Mouse (Mus musculus): ENCODE data around the gene Acadl. TPM values are rescaled to one million over a fixed set of nuclear protein-coding genes. Genes with fewer than 3 reads are reported as not detected.

The Acadl gene
- polyA plus RNA-seq, 1 experiment from 2014 or later, result 60.4 TPM

GRCm38 (mm10) chr1:66838184-66839042, 24.7 kb downstream of the Acadl start:
- ATAC-seq (ENCODE audit: low FRiP score, low read depth), result no peak
- Histone ChIP-seq H3K36me3 (no peaks in the 10 kb centered on the region; the same call in 1 of the 2 replicates), H3K9me3 (no peaks in the 10 kb centered on the region), H3K27ac (no peak overlapping the region), H3K4me3 (no peak overlapping the region), H3K9ac (no peak overlapping the region), H3K4me1 (no peaks in the 10 kb centered on the region), H3K27me3 (replicated peaks) (no peaks in the 10 kb centered on the region), H3K4me2 (replicated peaks) (no peak overlapping the region)
- 58% methylated on average over 16 of the region's 16 CpGs for WGBS

DNA sequence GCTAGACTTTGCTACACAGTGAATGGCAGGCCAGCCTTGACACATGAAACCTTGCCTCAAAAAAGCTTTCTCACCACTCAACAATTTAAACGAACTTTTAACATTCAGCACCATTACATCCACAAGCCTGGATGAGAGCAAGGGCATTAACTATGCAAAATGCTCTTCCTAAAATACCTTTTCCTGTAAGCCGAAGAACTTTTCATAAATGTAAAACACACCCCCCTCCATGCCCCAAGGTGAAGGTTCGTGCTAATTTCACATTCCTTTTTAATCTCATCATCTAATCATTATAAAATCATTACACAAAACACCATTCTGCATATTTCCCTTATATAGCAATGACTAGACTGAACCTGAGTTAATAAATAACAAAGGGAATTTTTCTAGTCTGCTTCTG, 25.9 kb downstream of the Acadl start:
- H3K27me3 ChIP-seq (replicated peaks), result no peaks in the 10 kb centered on the region
- H3K4me3 ChIP-seq, result no peak overlapping the region
- ATAC-seq (ENCODE audit: low FRiP score, low read depth), result no peak
- H3K4me1 ChIP-seq, result no peaks in the 10 kb centered on the region
- no peak overlapping the region for H3K4me2 ChIP-seq (replicated peaks)
- H3K9me3 ChIP-seq, result no peaks in the 10 kb centered on the region
- no peaks in the 10 kb centered on the region; the same call in 1 of the 2 replicates for H3K36me3 ChIP-seq
- H3K9ac ChIP-seq, result no peak overlapping the region
- 89% methylated on average over 3 of the region's 3 CpGs for WGBS
- no peak overlapping the region for H3K27ac ChIP-seq

DNA sequence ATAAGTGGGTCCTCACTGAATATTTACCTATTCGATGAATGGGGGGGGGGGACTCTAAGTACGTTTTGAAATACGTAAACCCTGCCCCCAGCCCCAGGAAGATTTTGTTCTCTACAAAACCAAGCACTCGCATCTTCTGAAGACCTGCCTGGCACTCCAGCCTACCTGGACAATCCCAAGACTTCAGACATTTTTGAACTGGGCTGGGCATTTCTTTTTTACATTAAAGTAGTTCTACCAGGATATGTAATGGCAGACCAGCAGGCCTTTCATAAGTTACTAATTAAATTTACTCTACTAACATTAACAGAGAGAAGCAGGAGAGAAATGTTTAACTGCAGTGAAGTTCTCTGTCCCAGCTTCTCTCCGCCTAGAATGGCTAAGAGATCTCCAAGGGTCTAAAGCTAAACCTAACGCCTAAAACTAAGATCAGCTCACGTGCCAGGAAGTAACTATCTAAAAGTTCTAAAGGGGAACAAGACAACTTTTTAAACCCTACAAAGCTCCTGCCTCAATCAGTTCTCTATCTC, 30.4 kb downstream of the Acadl start:
- WGBS, result 90% methylated on average over 7 of the region's 7 CpGs
- no peak for ATAC-seq (ENCODE audit: low FRiP score, low read depth)
- H3K36me3 ChIP-seq, result no peaks in the 10 kb centered on the region; the same call in 1 of the 2 replicates
- no peaks in the 10 kb centered on the region for H3K9me3 ChIP-seq
- H3K27ac ChIP-seq, result no peak overlapping the region
- H3K9ac ChIP-seq, result no peak overlapping the region
- no peaks in the 10 kb centered on the region for H3K4me1 ChIP-seq
- H3K4me2 ChIP-seq (replicated peaks), result no peak overlapping the region
- H3K4me3 ChIP-seq, result no peak overlapping the region
- no peaks in the 10 kb centered on the region for H3K27me3 ChIP-seq (replicated peaks)

DNA sequence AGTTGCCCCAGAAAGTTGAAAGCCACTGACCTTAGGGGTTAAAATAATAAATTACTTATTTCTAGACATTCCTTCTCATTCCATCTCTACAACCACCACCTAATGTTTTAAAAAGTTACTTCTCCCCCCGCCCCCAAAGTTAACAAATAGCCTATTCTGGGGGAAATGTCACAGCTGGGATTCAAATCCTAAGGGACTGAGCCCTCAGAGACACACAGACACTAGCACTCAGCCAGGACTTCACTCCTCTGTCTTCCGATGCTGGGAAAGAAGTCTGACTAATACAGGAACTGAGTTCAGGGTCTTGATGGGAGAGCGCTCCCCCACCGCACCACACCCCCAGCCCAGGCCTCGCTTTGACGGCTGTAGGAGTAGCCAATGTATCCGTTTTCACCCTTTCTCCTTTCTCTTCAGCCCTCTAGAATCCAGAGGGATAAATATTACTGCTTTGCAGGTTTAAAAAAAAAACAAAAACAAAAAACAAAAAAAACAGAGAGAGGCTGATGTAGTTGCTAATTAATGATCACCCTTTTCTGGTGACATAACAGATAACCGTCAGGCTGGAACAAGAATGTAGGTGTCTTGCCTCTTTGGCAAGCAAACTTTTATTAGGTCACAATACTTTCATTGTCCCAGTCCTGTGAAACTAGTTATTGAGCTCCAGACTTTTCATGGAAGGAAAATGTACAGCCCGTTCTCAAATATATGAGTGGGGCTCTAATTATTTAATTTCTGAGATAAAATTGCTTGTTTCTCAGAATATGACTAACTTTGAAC, 31.1 kb downstream of the Acadl start:
- Histone ChIP-seq H3K4me1 (no peaks in the 10 kb centered on the region), H3K4me2 (replicated peaks) (no peak overlapping the region), H3K36me3 (no peaks in the 10 kb centered on the region; the same call in 1 of the 2 replicates), H3K9me3 (no peaks in the 10 kb centered on the region), H3K27me3 (replicated peaks) (no peaks in the 10 kb centered on the region), H3K9ac (no peak overlapping the region), H3K4me3 (no peak overlapping the region), H3K27ac (no peak overlapping the region)
- 71% methylated on average over 9 of the region's 9 CpGs for WGBS
- ATAC-seq (ENCODE audit: low FRiP score, low read depth), result no peak

DNA sequence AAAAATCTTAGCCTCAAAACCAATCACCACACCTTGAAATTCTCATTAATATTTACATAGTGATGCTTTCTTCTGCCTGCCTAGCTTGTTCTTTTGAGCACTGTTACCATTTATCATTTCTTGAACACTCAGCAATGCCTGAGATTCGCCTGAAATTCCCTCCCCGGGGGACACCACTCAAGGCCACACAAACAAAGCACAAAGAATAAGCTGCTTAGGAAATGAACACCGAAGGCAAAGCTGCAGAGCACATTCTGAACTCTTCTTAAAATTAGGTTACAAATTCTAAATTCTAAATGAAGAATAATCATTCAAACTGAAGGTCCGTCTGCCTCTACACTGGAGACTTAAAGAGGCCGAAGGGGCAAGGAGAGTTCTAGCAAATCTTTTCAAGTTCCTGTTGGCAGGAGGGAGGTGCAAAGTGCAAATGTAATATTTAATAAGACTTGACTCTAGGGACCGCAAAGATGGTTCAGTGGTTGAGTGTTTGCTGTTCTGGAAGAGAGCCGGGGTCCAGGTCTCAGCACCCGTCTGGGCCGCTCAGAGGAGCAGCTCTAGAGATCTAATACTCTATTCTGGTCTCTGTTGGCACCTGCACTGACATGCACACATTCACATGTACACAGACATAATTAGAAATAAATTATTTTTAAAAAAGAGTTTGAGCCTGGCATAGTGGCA, 33.5 kb downstream of the Acadl start:
- H3K9me3 ChIP-seq, result no peaks in the 10 kb centered on the region
- no peaks in the 10 kb centered on the region for H3K27me3 ChIP-seq (replicated peaks)
- no peak overlapping the region for H3K9ac ChIP-seq
- H3K4me2 ChIP-seq (replicated peaks), result no peak overlapping the region
- no peaks in the 10 kb centered on the region for H3K36me3 ChIP-seq
- H3K4me3 ChIP-seq, result no peak overlapping the region
- no peaks in the 10 kb centered on the region for H3K4me1 ChIP-seq
- H3K27ac ChIP-seq, result no peak overlapping the region
- 78% methylated on average over 9 of the region's 9 CpGs for WGBS
- ATAC-seq (ENCODE audit: low FRiP score, low read depth), result no peak

GRCm38 (mm10) chr1:66821966-66822365, 41.1 kb downstream of the Acadl start:
- no peak for ATAC-seq (ENCODE audit: low FRiP score, low read depth)
- Histone ChIP-seq H3K9me3 (no peaks in the 10 kb centered on the region), H3K4me3 (no peak overlapping the region), H3K4me2 (replicated peaks) (no peak overlapping the region), H3K36me3 (no peaks in the 10 kb centered on the region), H3K9ac (no peak overlapping the region), H3K4me1 (peaks cover 4% of the 10 kb centered on the region; the same call in 1 of the 2 replicates), H3K27me3 (replicated peaks) (0 out of 2 replicates have a peak, but pooled peaks cover 2% of the 10 kb centered on the region), H3K27ac (no peak overlapping the region)
- WGBS, result 78% methylated on average over 9 of the region's 9 CpGs

DNA sequence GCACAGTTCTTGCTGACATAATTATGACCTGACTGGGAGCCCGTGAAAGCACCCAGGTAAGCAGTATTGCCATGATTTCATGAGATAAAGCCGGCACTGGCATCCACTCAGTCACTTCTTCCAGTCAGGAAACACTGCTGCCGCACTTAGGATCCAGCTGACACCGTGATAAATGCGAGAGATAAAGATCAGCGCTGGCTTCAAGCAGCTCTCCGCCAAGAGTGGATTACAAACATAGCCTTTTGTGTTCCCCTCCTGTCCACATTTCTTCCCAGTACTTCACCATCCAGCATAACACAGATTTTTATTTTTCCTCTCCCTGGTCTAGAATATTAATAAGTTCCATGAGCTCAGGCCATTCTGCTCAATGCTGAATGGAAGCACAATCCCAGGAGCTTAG, 42.8 kb downstream of the Acadl start:
- Histone ChIP-seq H3K4me3 (no peak overlapping the region), H3K4me2 (replicated peaks) (no peak overlapping the region), H3K36me3 (no peaks in the 10 kb centered on the region), H3K27ac (no peak overlapping the region), H3K27me3 (replicated peaks) (0 out of 2 replicates have a peak, but pooled peaks cover 2% of the 10 kb centered on the region), H3K9me3 (no peaks in the 10 kb centered on the region), H3K9ac (no peak overlapping the region), H3K4me1 (peaks cover 10% of the 10 kb centered on the region; the same call in 1 of the 2 replicates)
- WGBS, result 43% methylated on average over 7 of the region's 7 CpGs
- no peak for ATAC-seq (ENCODE audit: low FRiP score, low read depth)

DNA sequence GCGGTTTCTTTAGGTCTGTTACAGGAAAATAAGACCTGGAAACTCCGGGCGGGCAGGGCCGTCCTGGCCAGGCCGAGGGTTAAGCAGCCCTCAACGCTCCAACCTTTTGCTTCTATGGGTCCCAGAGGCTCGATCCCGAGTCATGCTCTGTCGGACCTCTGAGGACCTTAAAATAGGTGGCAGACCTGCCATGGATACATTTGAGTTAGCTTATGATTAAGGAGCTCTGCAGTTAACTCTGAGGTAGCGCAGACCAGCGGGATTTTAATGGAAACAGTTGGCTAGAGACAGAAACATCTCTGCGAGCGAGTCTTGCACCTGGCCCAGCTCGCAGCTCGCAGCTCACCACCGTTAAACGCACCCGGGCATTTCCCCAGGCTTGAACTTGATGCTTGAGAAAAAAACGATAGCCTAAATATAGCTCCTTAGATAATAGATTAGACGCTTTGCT, 45.2 kb downstream of the Acadl start:
- peak overlapping the region; percentile 75 for H3K4me2 ChIP-seq (replicated peaks)
- H3K9ac ChIP-seq, result peak overlapping the region; percentile 90
- H3K4me1 ChIP-seq, result peaks cover 17% of the 10 kb centered on the region
- peak; percentile 61 for ATAC-seq (ENCODE audit: low FRiP score, low read depth)
- no peaks in the 10 kb centered on the region for H3K9me3 ChIP-seq
- H3K27ac ChIP-seq, result peak overlapping the region; percentile 95; the same call in 1 of the 2 replicates
- H3K4me3 ChIP-seq, result peak overlapping the region; percentile 77
- 0 out of 2 replicates have a peak, but pooled peaks cover 2% of the 10 kb centered on the region for H3K27me3 ChIP-seq (replicated peaks)
- WGBS, result under 1% methylated on average over 20 of the region's 20 CpGs
- no peaks in the 10 kb centered on the region for H3K36me3 ChIP-seq

DNA sequence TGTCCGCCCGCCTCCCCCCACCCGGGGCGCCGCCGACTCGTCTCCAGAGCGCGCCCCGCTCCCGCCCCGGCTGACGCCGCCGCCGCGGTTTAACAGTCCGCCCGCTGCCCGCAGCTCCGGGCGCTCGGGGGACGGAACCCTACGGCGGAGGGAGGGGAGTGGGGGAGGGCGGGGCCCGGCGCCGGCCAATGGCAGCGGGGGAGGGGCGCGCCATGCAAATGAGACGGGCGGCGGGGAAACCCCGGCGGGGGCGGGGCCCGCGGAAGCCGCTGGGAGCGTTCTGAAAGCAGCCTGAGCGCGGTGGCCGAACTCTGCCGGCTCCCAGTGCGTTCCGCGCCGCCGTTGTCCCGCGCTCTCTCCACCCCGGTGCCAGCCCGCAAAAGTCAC, 45.6 kb downstream of the Acadl start, which contains the start of gene Kansl1l:
Gene Kansl1l, minus strand, starts transcription at position 110 of the 387 bp plus-strand sequence.
- ATAC-seq (ENCODE audit: low FRiP score, low read depth), result peak; percentile 85
- Histone ChIP-seq H3K9ac (peak within 1 kb of the TSS; percentile 90), H3K4me2 (replicated peaks) (peak within 1 kb of the TSS; percentile 75), H3K9me3 (no peaks in the 10 kb centered on the region), H3K27me3 (replicated peaks) (0 out of 2 replicates have a peak, but pooled peaks cover 2% of the 10 kb centered on the region), H3K4me3 (peak within 1 kb of the TSS; percentile 77), H3K36me3 (no peaks in the 10 kb centered on the region), H3K27ac (peak within 1 kb of the TSS; percentile 95), H3K4me1 (peaks cover 17% of the 10 kb centered on the region)
- WGBS, result under 1% methylated on average over 43 of the region's 56 CpGs

DNA sequence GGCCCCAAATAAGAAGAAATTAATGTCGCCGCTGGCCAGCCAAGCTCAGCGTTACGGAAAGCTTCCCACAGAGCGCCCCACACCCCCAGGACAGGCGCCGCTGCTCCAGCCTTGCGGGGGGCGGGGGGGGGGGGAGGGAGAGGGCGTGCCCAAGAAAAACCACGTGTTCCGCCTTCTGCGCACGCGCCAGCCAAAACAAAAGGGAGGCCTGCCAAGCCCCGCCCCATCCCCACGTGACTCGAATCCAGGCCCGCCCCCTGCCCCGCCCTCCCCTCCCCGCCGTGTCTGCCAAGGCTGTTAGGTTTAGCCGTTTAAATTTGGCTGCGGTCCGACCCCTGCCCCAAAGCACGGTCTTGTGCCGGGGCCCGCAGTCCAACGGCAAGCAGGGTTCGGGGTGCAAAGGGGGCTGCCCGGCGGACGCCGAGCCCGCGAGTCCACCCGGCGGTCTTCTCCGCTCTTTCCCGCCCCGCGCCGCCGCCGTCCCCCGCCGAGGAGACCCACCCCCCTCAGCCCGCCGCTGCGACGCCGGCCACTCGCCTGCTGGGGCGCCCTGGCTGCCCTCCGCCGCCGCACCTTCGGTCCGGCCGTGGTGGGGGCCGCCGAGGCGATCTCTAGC, 46.1 kb downstream of the Acadl start:
- Histone ChIP-seq H3K36me3 (no peaks in the 10 kb centered on the region), H3K27me3 (replicated peaks) (0 out of 2 replicates have a peak, but pooled peaks cover 2% of the 10 kb centered on the region), H3K4me3 (peak overlapping the region; percentile 77), H3K9ac (peak overlapping the region; percentile 90), H3K9me3 (no peaks in the 10 kb centered on the region), H3K4me1 (peaks cover 17% of the 10 kb centered on the region), H3K27ac (peak overlapping the region; percentile 95), H3K4me2 (replicated peaks) (peak overlapping the region; percentile 75)
- WGBS, result under 1% methylated on average over 47 of the region's 63 CpGs
- ATAC-seq (ENCODE audit: low FRiP score, low read depth), result peak; percentile 89

Data from neural tube, embryonic 12.5 days (tissue).